Mouse (Mus musculus): ENCODE data around the gene Tuba8. TPM values are rescaled to one million over a fixed set of nuclear protein-coding genes. Genes with fewer than 3 reads are reported as not detected.

Tuba8 gene
- polyA plus RNA-seq (2015; fragmentation: Nextera tagmentation; extraction: Ambion mirVana): 6.5 and 6.7 TPM in 2 replicates

DNA sequence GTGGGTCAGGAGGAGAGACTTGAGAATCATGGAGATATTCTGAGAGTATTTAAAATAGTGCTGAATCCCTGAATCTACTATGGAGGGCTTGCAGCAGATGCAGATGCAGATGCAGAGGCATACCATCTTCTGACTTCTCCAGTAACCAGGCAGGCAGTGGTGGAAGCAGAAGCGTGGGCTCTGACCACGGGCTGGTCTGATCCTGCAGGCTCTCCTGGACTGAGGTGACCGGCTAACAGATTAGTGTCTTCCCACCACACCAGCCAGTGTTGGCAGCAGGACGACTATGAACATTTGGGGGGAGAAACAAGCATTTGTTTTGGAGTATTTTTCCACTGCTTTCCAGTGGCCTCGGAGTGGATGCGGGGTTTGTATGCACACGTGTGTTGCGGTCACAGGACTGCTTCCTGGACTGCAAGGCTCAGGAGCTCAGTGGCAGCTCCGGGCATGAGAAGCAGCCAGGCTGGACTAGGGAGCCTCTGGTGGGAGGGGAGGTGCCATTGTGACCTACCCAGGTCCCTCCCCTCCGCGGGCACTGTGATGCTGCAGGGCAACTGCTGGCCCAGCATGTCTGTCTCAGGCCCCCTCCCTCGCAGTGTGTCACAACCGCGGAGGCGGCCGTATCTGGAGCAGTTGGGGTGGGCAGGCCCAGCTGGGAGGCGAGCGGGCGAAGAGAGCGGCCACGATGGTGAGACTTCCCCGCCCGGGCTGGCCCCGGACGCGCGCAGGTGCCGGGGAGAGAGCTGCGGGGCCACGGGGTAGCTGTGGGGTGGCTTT is at the start of gene Tuba8:
Gene Tuba8, plus strand, starts transcription at position 548 of the 777 bp plus-strand sequence.
- Histone ChIP-seq H3K27me3 (ENCODE audit: insufficient read depth, low read length) (peaks cover 7% of the 10 kb centered on the region; the same call in 1 of the 2 replicates), H3K9me3 (ENCODE audit: low read length) (no peaks in the 10 kb centered on the region), H3K4me2 (ENCODE audit: low read depth, low read length) (peak within 1 kb of the TSS; percentile 78), H3K27ac (ENCODE audit: low read depth) (0 out of 2 replicates have a peak within 1 kb of the TSS, but pooled peaks have one; percentile 30), H3K4me1 (ENCODE audit: insufficient read depth) (peaks cover 6% of the 10 kb centered on the region; the same call in 1 of the 2 replicates), H3K4me3 (ENCODE audit: low read depth, low read length) (peak within 1 kb of the TSS; percentile 51), H3K9ac (replicated peaks) (peak within 1 kb of the TSS; percentile 65), H3K36me3 (replicated peaks; ENCODE audit: insufficient read depth, low read length) (no peaks in the 10 kb centered on the region)
- 5% methylated on average over 30 of the region's 30 CpGs for WGBS (ENCODE audit: insufficient replicate concordance)
- TF ChIP-seq EP300 (IDR thresholded peaks at IDR 0.05; ENCODE audit: low read depth): no peak
- no peak for TF ChIP-seq CTCF (IDR thresholded peaks at IDR 0.05; ENCODE audit: low read depth)
- ATAC-seq (peak; percentile 90), DNase-seq (peak; percentile 81)

DNA sequence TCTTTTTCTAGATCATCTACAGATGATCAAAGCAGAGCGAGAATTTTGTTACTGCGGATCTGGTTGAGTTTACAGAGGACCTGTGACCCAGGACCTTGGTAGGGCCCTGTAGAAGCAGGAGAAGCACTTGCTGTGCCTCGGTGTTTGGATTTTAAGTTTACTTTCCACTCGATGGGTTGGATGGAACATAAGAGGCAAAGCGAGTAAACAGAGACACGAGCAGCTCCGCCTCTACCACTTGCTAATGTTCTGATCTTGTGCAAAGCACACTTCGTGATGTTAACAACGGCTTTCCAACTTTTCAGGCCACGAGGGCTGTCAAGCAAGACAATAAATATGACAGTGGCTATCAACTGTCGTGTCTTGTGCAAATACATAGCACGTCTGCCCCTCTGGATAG is 47.9 kb upstream of the Tuba8 start:
- no peak overlapping the region for H3K4me2 ChIP-seq (ENCODE audit: low read depth, low read length)
- H3K4me1 ChIP-seq (ENCODE audit: insufficient read depth): peaks cover 26% of the 10 kb centered on the region
- no peak for TF ChIP-seq CTCF (IDR thresholded peaks at IDR 0.05; ENCODE audit: low read depth)
- no peak for TF ChIP-seq EP300 (IDR thresholded peaks at IDR 0.05; ENCODE audit: low read depth)
- no peaks in the 10 kb centered on the region for H3K27me3 ChIP-seq (ENCODE audit: insufficient read depth, low read length)
- no peak overlapping the region for H3K4me3 ChIP-seq (ENCODE audit: low read depth, low read length)
- H3K9me3 ChIP-seq (ENCODE audit: low read length): no peaks in the 10 kb centered on the region
- ATAC-seq (no peak), DNase-seq (no peak)
- 60% methylated on average over 12 of the region's 12 CpGs for WGBS (ENCODE audit: insufficient replicate concordance)
- no peak overlapping the region for H3K27ac ChIP-seq (ENCODE audit: low read depth)
- H3K9ac ChIP-seq (replicated peaks): no peak overlapping the region
- H3K36me3 ChIP-seq (replicated peaks; ENCODE audit: insufficient read depth, low read length): no peaks in the 10 kb centered on the region

GRCm38 (mm10) chr6:121166098-121166552 is 44.4 kb upstream of the Tuba8 start:
- peak; percentile 90 for ATAC-seq
- no peak overlapping the region for H3K9ac ChIP-seq (replicated peaks)
- H3K36me3 ChIP-seq (replicated peaks; ENCODE audit: insufficient read depth, low read length): no peaks in the 10 kb centered on the region
- peak overlapping the region; percentile 60; the same call in 1 of the 2 replicates for H3K27ac ChIP-seq (ENCODE audit: low read depth)
- TF ChIP-seq CTCF (IDR thresholded peaks at IDR 0.05; ENCODE audit: low read depth) (no peak), EP300 (IDR thresholded peaks at IDR 0.05; ENCODE audit: low read depth) (no peak)
- no peak overlapping the region for H3K4me2 ChIP-seq (ENCODE audit: low read depth, low read length)
- WGBS (ENCODE audit: insufficient replicate concordance): 46% methylated on average over 10 of the region's 10 CpGs
- no peaks in the 10 kb centered on the region for H3K9me3 ChIP-seq (ENCODE audit: low read length)
- H3K4me3 ChIP-seq (ENCODE audit: low read depth, low read length): no peak overlapping the region
- H3K27me3 ChIP-seq (ENCODE audit: insufficient read depth, low read length): no peaks in the 10 kb centered on the region
- DNase-seq: no peak
- H3K4me1 ChIP-seq (ENCODE audit: insufficient read depth): peaks cover 18% of the 10 kb centered on the region

- H3K9ac ChIP-seq (replicated peaks): no peak overlapping the region
- no peaks in the 10 kb centered on the region for H3K36me3 ChIP-seq (replicated peaks; ENCODE audit: insufficient read depth, low read length)
- H3K4me3 ChIP-seq (ENCODE audit: low read depth, low read length): no peak overlapping the region
- ATAC-seq (no peak), DNase-seq (no peak)
- WGBS (ENCODE audit: insufficient replicate concordance): 66% methylated on average over 7 of the region's 7 CpGs
- H3K4me2 ChIP-seq (ENCODE audit: low read depth, low read length): no peak overlapping the region
- peaks cover 13% of the 10 kb centered on the region for H3K4me1 ChIP-seq (ENCODE audit: insufficient read depth)
- no peak overlapping the region for H3K27ac ChIP-seq (ENCODE audit: low read depth)
- no peaks in the 10 kb centered on the region for H3K9me3 ChIP-seq (ENCODE audit: low read length)
- TF ChIP-seq CTCF (IDR thresholded peaks at IDR 0.05; ENCODE audit: low read depth): no peak
- TF ChIP-seq EP300 (IDR thresholded peaks at IDR 0.05; ENCODE audit: low read depth): no peak
- H3K27me3 ChIP-seq (ENCODE audit: insufficient read depth, low read length): no peaks in the 10 kb centered on the region
These were observed 43.0 kb upstream of the Tuba8 start for GRCm38 (mm10) chr6:121167381-121167975.

DNA sequence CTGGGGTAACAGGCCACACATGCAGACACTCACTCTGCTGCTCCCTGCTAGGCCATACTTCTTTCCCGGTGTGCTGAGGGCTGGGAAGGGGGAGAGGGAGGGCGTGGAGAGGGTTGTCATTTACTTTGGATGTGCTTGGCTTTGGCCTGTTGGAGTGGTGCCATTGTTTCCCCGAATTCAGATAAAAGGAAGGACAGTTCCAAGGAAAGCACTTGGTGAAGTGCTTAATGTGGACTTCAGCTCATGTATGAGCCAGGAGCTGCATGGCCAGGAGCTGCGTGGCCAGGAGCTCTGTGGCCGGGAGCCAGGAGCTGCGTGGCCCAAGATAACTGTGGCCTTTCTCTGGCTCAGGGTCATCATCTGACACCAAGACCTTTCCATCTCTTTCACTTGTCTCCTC is 39.4 kb upstream of the Tuba8 start:
- TF ChIP-seq EP300 (IDR thresholded peaks at IDR 0.05; ENCODE audit: low read depth): 0 out of 2 replicates have a peak, but pooled peaks have one; percentile 24
- no peak for TF ChIP-seq CTCF (IDR thresholded peaks at IDR 0.05; ENCODE audit: low read depth)
- H3K27ac ChIP-seq (ENCODE audit: low read depth): no peak overlapping the region
- WGBS (ENCODE audit: insufficient replicate concordance): 64% methylated on average over 6 of the region's 6 CpGs
- no peak for DNase-seq
- no peak overlapping the region for H3K4me3 ChIP-seq (ENCODE audit: low read depth, low read length)
- H3K36me3 ChIP-seq (replicated peaks; ENCODE audit: insufficient read depth, low read length): no peaks in the 10 kb centered on the region
- H3K27me3 ChIP-seq (ENCODE audit: insufficient read depth, low read length): no peaks in the 10 kb centered on the region
- no peak overlapping the region for H3K9ac ChIP-seq (replicated peaks)
- H3K4me1 ChIP-seq (ENCODE audit: insufficient read depth): peaks cover 10% of the 10 kb centered on the region
- ATAC-seq: no peak
- no peaks in the 10 kb centered on the region for H3K9me3 ChIP-seq (ENCODE audit: low read length)
- H3K4me2 ChIP-seq (ENCODE audit: low read depth, low read length): no peak overlapping the region

DNA sequence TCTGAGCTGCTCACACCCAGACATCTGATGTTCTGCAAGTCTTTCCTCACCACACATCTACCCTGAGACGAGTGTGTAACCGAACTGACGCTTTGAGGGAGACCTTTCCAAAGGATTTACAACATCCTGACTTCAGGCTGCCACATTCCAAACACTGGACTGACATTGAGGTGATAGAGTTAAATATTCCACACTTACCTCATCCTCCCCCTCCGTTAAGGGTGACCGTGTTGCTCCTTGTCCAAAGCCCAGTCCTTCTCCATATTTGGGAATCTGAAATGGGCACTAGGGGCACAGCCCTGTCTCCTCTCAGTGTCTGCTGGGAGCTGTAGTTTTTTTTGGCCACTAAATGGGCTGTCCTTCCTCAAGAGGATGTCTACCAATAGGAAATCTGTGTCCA is 37.0 kb upstream of the Tuba8 start:
- no peak overlapping the region for H3K4me3 ChIP-seq (ENCODE audit: low read depth, low read length)
- no peaks in the 10 kb centered on the region for H3K36me3 ChIP-seq (replicated peaks; ENCODE audit: insufficient read depth, low read length)
- H3K27ac ChIP-seq (ENCODE audit: low read depth): no peak overlapping the region
- no peaks in the 10 kb centered on the region for H3K9me3 ChIP-seq (ENCODE audit: low read length)
- 42% methylated on average over 5 of the region's 5 CpGs for whole genome bisulfite sequencing (ENCODE audit: insufficient replicate concordance)
- H3K4me1 ChIP-seq (ENCODE audit: insufficient read depth): peaks cover 9% of the 10 kb centered on the region; the same call in 1 of the 2 replicates
- DNase-seq: no peak
- H3K4me2 ChIP-seq (ENCODE audit: low read depth, low read length): no peak overlapping the region
- TF ChIP-seq CTCF (IDR thresholded peaks at IDR 0.05; ENCODE audit: low read depth) (no peak), EP300 (IDR thresholded peaks at IDR 0.05; ENCODE audit: low read depth) (no peak)
- no peak overlapping the region for H3K9ac ChIP-seq (replicated peaks)
- ATAC-seq: no peak
- H3K27me3 ChIP-seq (ENCODE audit: insufficient read depth, low read length): no peaks in the 10 kb centered on the region
